Mouse (Mus musculus): Measurements from ENCODE around the gene Suox.
A peak's percentile ranks its signal among the peaks of the same experiment; 100 is the strongest.
"Not testable (repeated sequence)": the region's sequence is repeated elsewhere in the genome, so short reads cannot be mapped to it uniquely, and the experiment has no call there.

Suox gene

DNA sequence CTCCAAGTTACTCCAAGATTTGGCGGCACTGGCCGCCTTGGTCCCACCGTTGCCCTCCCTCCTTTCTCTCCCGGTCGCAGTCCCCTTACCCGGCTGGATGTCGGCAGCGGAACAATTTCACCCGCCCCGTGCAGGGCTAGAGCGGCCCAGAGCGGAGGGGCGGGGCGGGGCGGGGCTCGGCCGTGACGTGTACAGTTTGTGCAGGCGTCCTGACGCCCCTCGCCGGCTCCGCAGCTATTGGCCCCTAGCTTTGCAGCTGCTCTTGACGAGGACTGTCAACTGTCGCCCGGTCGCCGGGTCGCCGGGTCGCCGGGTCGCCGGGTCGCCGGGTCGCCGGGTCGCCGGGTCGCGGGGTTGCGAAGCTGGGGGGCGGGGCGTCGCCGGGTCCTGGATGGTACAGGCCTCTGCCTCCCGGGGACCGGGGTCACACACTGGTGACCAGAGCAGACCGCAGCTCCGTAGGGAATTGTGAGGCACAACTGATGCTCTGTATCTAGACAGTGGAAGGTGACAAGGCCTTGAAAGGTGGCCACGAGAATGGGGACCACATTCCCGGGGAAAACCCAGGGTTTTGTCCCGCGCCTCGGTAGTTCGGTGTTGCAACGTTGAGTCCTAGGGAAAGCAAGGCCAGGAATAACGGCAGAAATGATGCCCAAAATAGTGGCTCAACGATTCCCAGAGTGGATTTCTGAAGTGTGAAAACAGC is at the start of gene Suox:
TSS of gene Suox (minus strand) at position 311 of the 706 bp plus-strand sequence.
- DNase-seq (ENCODE audit: low spot score), result peak; percentile 95

DNA sequence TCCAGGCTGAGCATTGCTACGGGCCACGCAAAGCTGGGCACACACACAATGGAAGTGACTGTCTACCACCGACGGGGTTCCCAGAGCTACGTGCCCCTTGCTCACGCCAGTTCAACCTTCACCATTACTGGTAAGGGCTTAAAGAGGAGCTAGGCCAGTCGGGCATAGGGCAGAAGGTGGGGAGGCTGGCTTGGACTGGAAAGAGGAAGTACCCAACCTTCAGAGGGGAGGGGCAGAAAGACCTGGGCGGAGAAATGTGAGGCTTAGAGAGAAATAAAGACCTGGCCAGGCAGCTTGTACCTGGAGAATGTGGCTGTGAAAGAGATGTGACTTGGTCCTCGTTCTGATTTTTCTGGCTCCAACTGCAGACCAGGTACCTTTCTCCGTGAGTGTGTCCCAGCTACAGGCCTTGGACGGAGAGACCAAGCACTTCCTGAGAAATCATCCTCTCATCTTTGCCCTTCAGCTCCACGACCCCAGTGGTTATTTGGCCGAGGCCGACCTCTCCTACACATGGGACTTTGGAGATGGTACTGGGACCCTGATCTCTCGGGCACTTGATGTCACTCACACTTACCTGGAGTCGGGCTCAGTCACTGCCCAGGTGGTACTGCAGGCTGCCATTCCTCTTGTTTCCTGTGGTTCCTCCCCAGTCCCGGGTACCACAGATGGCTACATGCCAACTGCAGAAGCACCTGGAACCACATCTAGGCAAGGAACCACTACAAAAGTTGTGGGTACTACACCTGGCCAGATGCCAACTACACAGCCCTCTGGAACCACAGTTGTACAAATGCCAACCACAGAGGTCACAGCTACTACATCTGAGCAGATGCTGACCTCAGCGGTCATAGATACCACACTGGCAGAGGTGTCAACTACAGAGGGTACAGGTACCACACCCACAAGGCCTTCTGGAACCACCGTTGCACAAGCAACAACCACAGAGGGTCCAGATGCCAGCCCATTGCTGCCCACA is 42.0 kb upstream of the Suox start:
- DNase-seq (ENCODE audit: low spot score), result no peak

DNA sequence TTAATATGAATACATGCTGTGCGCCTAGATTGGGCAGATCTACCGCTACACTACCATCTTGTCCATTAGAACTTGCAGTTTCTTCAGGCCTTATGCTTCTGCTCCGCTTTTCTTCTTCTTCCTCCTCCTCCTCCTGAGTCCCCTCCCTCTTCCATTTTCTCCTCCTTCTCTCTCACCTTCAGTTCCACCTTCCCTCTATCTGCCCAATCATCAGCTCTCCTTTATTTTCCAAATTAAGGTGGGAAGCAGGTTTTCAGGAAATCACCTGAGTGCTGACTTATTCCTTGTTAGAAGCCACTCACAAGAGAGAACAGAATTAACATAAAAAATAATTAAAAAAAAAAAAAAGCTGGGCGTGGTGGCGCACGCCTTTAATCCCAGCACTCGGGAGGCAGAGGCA is 37.4 kb upstream of the Suox start:
- not testable (repeated sequence) for DNase-seq (ENCODE audit: low spot score)

DNA sequence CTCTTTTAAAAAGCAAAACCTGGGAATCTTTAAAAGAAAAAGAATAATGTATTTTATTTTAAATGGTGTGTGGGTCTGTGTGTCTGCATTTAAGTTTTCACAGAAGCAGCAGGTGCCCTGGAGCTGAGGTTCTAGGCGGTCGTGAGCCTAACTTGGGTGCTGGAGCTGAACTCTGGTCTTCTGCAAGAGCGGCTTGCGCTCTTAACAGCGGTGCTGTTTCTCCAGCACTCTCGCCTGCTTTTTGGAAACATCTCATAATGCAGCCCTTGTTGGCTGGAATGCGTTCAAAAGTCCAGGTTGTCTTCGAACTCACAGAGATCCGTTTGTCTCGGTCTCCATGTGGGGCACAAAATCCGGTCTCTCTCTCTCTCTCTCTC is 31.4 kb upstream of the Suox start:
- DNase-seq (ENCODE audit: low spot score), result no peak

DNA sequence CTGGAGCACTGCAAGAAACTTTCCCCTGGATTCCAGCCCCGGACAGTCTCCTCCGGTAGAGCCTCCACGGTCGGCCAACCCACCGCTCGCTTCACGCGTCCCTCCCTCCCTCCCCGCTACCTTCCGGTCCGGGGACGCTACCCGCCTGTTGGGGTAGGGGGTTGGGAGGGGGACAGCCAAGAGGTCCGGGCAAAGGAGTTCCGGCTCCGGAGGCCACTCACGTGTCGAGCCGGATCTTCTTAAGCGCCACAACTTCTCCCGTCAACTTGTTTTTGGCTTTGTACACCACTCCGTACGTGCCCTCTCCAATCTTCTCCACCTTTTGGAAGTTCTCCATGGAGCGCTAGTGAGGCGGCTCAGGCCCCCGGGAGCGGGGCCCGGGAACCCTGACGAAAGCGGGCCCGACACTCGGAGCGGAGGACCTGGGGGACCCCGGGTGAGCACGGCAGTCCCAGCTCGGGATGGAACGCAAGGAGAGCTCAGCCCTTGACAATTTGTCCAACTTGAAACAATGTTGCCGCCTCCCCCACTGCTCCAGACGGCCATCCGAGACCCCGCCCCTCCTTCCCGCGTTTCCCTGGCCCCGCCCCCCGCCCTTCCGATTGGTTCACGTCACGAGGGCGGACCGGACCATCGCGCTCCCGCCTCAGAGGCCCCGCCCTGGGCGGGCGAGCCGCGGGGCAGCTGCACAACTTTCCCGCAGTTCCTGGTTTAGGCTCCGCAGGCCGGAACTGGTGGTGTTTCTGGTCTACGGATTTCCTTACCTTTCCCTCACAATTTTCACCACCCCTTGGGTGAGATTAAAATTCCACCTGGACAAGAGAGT is 30.8 kb upstream of the Suox start, which contains the start of gene Cdk2:
TSS of gene Cdk2 (minus strand) at position 541 of the 826 bp plus-strand sequence.
- DNase-seq (ENCODE audit: low spot score), result peak; percentile 95

- no peak for DNase-seq (ENCODE audit: low spot score)
These were observed 30.0 kb upstream of the Suox start, which contains the start of gene Pmel for GRCm38 (mm10) chr10:128703895-128704294. Gene Pmel (plus strand): TSS chr10:128704195.

DNA sequence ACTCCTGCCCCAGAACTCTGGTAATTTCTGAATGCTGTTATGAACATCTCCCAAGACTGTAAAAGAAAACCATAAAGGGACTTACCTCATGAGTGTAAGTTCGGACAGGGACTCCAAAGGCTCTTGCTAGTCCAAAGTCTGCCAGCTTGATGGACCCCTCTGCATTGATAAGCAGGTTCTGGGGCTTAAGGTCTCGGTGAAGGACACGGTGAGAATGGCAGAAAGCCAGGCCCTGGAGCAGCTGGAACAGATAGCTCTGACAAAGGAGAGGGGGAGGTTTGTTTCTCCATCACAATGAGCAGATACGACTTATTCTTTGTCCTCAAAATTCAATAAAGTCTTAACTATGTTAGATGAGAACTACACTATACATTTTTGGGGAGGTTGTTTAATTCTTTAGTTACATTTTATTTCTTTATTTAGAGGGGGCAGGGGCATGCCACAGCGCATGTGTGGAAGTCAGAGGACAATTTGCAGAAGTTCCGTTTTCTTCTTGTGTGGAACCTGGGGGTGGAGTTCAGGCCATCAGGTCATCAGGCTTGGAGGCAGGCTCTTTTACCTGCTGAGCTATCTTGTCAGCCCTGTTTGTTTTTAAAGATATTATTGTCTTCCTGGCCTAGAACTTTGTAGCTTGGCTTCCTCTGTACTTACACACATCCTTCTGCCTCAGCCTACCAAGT is 28.6 kb upstream of the Suox start:
- peak; percentile 31 for DNase-seq (ENCODE audit: low spot score)

- DNase-seq (ENCODE audit: low spot score), result no peak
These were observed 26.8 kb upstream of the Suox start for GRCm38 (mm10) chr10:128700712-128701111.

DNA sequence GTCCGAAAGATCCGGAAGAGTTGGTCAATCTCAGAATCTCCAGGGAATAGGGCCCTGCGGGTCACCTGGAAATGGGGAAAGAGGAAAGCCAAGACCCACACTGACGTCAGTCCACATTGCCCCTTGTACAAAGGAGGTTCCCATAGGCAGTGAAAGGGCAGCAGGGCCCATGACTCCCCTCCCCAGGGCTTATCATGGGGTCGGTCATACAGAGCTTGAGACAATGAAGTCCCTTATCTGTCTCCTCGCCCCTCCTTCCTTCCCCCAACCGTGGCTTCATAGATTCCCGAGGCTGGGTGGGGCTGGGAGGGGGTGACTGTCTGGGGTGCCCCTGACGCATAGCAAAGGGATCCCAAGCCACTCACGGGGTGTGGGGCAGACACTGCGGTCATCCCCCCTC is 25.7 kb upstream of the Suox start:
- DNase-seq (ENCODE audit: low spot score), result no peak

- DNase-seq (ENCODE audit: low spot score), result no peak
These were observed 25.1 kb upstream of the Suox start for GRCm38 (mm10) chr10:128699006-128699405.

GRCm38 (mm10) chr10:128697072-128697725 is 23.3 kb upstream of the Suox start:
- no peak for DNase-seq (ENCODE audit: low spot score)

DNA sequence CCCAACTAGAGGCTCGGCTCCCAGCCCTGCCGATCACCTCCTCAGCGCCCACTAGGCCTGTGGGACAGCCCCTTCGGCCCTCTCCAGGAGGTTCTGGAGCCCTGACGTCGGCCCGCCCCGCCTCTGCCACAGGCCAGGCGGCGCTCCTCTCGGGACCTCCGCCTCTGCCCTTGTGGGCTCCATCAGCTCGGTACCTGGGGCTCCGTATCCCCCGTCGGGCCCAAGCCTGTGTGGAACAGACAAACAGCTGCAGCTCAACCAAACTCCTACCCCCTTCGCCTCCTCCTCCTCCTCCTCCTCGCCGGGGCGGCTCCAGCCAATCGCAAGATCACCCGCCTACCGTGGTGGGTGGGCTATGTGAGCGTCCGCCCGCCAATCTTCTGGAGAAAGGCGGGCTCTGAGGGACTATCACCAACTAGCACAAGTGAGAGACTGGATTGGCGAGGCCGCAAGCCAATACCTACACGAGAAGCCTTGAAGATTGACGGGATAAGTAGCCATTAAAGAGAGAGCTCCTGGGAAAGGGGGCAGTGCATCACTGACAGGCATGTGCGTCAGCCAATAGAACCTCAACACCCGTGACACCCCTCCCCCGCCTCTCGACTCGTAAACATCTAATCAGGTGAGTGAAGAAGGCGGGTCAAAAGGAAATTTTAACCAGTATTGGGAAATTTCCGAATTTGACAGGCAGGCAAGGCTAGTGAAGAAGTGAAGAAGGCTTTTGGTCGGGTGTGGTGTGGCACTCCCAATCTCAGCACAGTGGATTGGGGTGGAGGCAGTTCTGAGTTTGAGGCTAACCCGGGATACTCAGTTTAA is 22.3 kb upstream of the Suox start, which contains the start of gene Rab5b:
TSS of gene Rab5b (minus strand) at position 273 of the 816 bp plus-strand sequence.
- peak; percentile 99 for DNase-seq (ENCODE audit: low spot score)

GRCm38 (mm10) chr10:128695411-128695991 is 21.6 kb upstream of the Suox start:
- DNase-seq (ENCODE audit: low spot score), result no peak

GRCm38 (mm10) chr10:128674469-128675008 is 666 bp upstream of the Suox start:
- DNase-seq (ENCODE audit: low spot score), result no peak

DNA sequence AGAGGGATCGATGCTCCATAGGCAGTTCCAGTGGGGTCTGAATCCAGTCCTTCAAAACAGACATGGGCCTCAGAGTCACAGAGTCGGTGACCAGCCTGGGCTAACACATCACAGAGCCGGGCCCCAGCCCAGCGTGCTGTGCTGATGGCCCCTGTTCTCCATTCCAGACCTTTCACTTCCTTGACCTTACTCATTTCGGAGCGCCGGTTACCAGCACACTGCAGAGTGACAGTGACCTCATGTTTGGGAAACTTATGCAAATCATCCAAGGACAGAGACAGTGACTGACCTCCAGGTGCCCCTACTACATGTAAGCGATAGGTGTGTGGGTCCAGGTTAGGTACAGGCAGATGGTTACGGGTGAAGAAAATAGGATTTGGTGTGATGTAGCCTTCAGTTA is 2.7 kb downstream of the Suox start:
- no peak for DNase-seq (ENCODE audit: low spot score)

- peak; percentile 66 for DNase-seq (ENCODE audit: low spot score)
These were observed 4.8 kb downstream of the Suox start for GRCm38 (mm10) chr10:128668790-128669672.

- no peak for DNase-seq (ENCODE audit: low spot score)
These were observed 8.1 kb downstream of the Suox start for GRCm38 (mm10) chr10:128665806-128666205.

DNA sequence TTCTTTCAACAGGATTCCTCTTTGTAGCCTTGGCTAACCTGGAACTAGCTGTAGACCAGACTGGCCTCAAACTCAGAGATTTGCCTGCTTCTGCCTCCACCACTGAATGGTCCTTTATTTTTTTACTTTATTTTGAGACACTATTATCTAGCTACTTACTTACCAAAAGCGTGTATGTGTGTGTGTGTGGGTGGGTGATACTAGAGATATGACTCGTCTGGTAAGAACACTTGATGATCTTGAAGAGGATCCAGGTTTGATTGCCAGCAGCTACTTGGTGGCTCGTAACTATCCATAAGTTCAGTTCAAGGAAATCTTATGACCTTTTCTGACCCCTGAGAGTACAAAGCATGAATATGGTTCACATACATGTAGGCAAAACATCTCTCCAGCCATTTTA is 8.6 kb downstream of the Suox start:
- DNase-seq (ENCODE audit: low spot score), result no peak

Data from yolk sac, embryonic 10.5 days (tissue).